Mouse (Mus musculus): ENCODE data around the gene Cbln4. TPM values are rescaled to one million over a fixed set of nuclear protein-coding genes. Genes with fewer than 3 reads are reported as not detected.
A peak's percentile ranks its signal among the peaks of the same experiment; 100 is the strongest.

Cbln4 gene
- polyA plus RNA-seq (2012; rRNA removed): 11.7 and 12.2 TPM in 2 replicates

DNA sequence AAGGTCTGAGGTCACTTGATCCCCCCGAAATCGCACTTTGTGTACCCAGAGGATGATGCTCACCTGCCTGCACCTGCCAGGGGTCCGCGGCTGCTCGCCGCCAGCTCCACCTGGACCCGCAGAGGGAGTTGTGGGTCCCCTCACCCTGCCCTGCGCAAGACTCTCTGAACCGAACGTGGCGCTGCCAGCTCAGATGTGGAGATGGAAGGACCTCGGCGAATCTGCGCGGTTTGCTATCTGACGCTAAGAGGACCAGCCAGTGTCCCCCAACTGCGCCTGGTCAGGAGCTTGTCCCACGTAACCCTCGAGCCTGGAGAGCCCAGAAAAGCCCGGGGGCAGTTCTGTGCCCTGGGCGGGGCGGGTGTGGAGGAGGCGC, at the start of gene Cbln4:
Cbln4 (minus strand) TSS at position 232 of the 376 bp plus-strand sequence.
- peak in 1 of 2 experiments; percentile 16 for DNase-seq (ENCODE audit: extremely low spot score in 1 of 2, low spot score in 1 of 2)

GRCm38 (mm10) chr2:172078596-172078995, 35.3 kb upstream of the Cbln4 start:
- DNase-seq (ENCODE audit: extremely low spot score in 1 of 2, low spot score in 1 of 2): no peak

- DNase-seq (ENCODE audit: extremely low spot score in 1 of 2, low spot score in 1 of 2): peak in 1 of 2 experiments; percentile 18
Measured at GRCm38 (mm10) chr2:172076295-172076694, 33.0 kb upstream of the Cbln4 start.

GRCm38 (mm10) chr2:172062876-172063275, 19.6 kb upstream of the Cbln4 start:
- no peak for DNase-seq (ENCODE audit: extremely low spot score in 1 of 2, low spot score in 1 of 2)

- no peak for DNase-seq (ENCODE audit: extremely low spot score in 1 of 2, low spot score in 1 of 2)
Measured at GRCm38 (mm10) chr2:172059747-172060146, 16.5 kb upstream of the Cbln4 start.

- DNase-seq (ENCODE audit: extremely low spot score in 1 of 2, low spot score in 1 of 2): no peak
Measured at GRCm38 (mm10) chr2:172058936-172059665, 15.8 kb upstream of the Cbln4 start.

DNA sequence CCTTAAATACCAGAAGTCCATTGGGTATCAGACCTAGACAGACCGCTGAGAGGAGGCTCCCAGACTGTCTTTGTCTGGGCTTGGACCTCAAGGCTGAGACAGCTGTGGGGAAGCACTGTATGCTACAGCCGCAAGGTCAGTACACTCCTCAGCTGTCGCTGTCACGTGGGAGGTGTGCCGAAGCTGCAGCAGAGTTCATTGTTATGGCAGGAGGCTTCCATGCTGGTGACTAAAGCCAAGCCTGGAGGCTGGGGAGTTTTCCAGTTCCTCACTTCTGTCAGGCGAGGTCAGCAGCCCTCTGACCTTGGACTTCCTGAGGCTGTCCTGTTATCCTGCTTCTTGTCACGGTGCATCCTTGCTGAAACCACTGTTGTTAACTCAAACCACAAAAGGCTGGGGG, 2.7 kb upstream of the Cbln4 start:
- DNase-seq (ENCODE audit: extremely low spot score in 1 of 2, low spot score in 1 of 2): no peak

GRCm38 (mm10) chr2:172042607-172043234, 545 bp downstream of the Cbln4 start:
- DNase-seq (ENCODE audit: extremely low spot score in 1 of 2, low spot score in 1 of 2): peak in 1 of 2 experiments; percentile 22

DNA sequence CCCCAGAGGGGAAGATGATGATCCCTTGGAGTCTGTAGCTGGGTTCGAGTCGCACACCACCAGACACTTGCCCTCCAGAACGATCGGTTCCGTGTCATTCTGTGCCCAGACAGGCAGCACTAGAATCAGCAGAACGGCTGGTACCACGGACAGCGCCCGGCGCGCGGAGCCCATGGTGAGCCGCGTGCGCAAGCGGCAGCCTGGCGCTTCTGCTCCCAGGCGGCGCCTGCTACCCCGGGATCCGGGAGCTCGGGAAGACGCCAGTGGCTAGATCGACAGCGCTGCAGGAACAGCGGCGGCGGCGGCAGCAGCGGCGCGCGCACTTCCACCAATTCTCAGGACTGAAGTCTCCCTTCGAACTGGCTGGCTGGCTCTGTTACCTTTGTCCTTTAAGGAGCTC, 1.1 kb downstream of the Cbln4 start:
- DNase-seq (ENCODE audit: extremely low spot score in 1 of 2, low spot score in 1 of 2): peak; percentile 12 to 75

- peak in 1 of 2 experiments; percentile 7 for DNase-seq (ENCODE audit: extremely low spot score in 1 of 2, low spot score in 1 of 2)
Measured at GRCm38 (mm10) chr2:172040859-172041258, 2.4 kb downstream of the Cbln4 start.

DNA sequence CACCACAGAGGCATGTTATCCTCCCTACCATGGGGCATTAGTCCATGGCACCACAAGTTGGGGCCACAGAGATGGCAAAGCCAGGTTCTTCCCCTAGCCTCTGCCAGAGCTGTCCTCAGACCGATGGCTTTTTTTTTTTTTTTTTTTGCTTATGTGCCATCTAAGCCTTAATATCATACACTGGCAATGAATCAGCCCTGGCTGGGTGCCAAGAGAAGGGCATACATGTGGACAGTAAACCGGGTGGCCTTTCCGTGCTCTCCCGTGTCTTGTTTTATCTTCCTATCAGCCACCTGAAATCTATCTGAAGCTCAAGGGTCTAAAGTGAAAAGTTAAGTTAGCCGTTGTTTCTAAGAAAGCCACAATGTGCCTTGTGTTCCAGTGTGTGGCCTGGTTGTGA, 3.7 kb downstream of the Cbln4 start:
- no peak for DNase-seq (ENCODE audit: extremely low spot score in 1 of 2, low spot score in 1 of 2)

DNA sequence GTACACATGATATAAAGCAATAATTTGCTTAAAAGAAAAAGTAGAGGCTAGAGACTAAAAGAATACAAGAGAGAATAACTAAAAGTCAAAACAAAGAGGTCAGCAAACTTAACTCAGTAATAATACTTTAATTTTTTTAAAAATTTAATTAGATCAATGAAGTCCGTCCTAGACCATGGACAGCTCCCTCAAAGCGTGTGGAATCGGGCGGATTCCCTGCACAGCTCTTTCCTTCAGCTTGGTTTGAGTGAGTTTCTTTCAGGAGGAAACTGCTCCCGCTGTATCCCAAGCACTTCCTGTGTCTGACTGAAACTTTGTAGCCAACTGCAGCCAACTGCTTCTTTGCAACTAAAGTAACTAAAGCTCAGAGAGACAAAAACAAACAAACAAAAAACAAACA, 9.0 kb downstream of the Cbln4 start:
- no peak for DNase-seq (ENCODE audit: extremely low spot score in 1 of 2, low spot score in 1 of 2)

GRCm38 (mm10) chr2:172025459-172026130, 17.7 kb downstream of the Cbln4 start:
- no peak for DNase-seq (ENCODE audit: extremely low spot score in 1 of 2, low spot score in 1 of 2)

DNA sequence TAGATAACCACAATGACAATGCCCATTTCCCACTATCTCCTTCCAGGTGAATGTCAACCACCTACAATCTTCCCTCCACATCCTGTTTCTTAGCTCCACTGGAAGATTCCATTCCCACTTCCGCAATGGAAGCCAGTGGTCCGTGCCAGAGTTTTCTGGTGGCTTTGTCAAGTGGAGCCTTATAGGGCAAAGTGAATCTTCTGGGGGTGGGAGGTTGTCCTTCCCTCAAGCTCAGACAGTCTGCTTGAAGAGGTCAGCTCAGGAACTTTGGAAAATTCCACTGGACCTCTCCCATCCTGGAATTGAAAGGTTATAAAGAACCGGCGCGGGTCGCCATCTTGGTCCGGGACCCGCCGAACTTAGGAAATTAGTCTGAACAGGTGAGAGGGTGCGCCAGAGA, 36.5 kb downstream of the Cbln4 start:
- no peak for DNase-seq (ENCODE audit: extremely low spot score in 1 of 2, low spot score in 1 of 2)

DNA sequence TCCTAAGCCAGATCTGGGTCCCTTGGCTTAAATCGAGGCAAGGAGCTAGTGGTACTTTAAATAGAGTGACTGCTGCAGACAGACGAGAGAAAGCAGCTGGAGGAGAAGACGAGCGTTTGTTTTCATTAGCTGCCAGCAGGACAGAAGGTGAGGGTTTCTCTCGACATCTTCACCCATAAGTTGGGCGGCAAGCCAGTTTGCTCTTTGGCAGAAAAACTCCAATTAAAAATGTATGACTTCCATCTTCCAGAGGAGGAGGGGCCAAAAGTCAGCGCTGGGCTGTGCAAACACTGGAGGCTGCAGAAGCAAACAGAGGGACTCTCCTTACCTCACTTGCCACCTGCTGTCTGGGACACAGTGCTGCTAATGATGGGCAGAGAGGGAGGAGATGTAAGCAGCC, 37.3 kb downstream of the Cbln4 start:
- DNase-seq (ENCODE audit: extremely low spot score in 1 of 2, low spot score in 1 of 2): peak in 1 of 2 experiments; percentile 3

GRCm38 (mm10) chr2:172004029-172004984, 39.0 kb downstream of the Cbln4 start:
- no peak for DNase-seq (ENCODE audit: extremely low spot score in 1 of 2, low spot score in 1 of 2)

DNA sequence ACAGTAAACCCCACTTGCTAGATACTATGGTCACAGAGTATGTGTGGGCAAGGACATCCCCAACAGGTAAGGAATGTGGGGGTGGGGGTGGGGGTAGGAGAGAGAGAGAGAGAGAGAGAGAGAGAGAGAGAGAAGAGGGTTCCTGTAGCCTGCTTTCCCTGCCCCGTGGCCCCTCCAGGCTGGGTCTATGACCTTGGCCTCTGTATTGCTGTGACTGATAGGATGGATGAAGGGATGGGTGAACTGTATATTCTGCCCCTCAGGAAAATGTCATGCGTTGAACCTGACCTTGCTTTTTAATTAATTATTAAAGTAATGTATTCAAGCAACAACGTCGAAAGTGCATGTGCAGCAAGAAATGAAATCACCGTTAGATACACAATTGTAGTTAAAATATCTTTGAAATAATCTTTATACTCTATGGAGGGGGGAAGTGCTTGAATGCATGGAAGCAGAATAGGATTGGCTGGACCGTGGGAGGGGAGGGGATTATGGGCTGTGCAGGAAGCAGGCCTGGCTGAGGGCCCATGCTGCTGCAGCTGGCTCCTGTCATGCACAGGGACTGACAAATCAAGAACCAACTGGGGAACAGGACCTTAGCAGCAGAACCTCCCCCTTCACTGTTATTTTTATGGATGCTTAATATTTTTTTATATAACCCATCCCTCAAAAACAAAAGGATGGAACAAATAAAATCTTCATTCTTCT, 46.1 kb downstream of the Cbln4 start:
- no peak for DNase-seq (ENCODE audit: extremely low spot score in 1 of 2, low spot score in 1 of 2)

DNA sequence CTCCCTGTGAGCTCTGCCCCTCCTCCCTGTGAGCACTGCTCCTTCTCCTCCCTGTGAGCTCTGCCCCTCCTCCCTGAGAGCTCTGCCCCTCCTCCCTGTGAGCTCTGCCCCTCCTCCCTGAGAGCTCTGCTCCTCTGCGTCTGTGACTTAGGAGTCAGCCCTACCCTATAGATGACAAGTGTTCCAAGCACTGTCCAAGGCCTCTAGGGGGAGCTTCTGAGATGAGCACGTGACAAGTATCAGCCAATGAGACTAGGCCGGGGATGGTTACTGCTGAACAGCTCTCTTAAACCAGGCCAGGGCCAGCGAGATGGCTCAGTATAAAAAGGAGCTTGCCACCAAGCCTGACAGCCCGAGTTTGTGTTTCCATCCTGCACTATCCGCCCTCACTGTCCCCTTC, 48.4 kb downstream of the Cbln4 start:
- no peak for DNase-seq (ENCODE audit: extremely low spot score in 1 of 2, low spot score in 1 of 2)

GRCm38 (mm10) chr2:171994240-171994639, 49.0 kb downstream of the Cbln4 start:
- no peak for DNase-seq (ENCODE audit: extremely low spot score in 1 of 2, low spot score in 1 of 2)

DNA sequence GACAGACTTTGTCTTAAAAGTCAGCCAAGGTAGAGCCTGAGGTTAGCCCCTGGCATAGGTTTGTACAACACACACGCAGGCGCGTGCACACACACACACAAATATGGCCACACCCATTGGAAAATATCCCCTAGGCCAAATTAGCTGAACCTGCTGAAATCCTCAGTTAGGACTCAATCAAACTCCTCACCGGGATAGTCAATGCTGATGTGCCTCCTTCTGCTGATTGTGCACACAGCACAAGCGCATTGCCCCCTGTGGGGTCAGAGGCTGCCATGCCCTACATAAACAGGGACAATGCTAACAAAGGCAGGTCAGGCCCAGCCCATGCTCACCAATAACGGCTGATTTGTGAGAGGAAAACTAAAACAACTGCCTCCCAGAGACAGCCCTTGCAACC, 56.6 kb downstream of the Cbln4 start:
- DNase-seq (ENCODE audit: extremely low spot score in 1 of 2, low spot score in 1 of 2): no peak
